Mouse (Mus musculus): ENCODE data around the gene Larp4b. TPM values are rescaled to one million over a fixed set of nuclear protein-coding genes. Genes with fewer than 3 reads are reported as not detected.

Gene Larp4b
- polyA plus RNA-seq, 1 experiment, result 15.7 TPM

GRCm38 (mm10) chr13:9198728-9199464 is 105.2 kb downstream of the Larp4b start:
- peaks cover under 1% of the 10 kb centered on the region; the same call in 1 of the 2 replicates for H3K9me3 ChIP-seq
- no peaks in the 10 kb centered on the region for H3K36me3 ChIP-seq (replicated peaks; ENCODE audit: low read length)
- H3K4me1 ChIP-seq, result peaks cover 7% of the 10 kb centered on the region
- no peak for TF ChIP-seq FLI1 (IDR thresholded peaks at IDR 0.05; ENCODE audit: low read length)
- no peak for TF ChIP-seq GATA1 (IDR thresholded peaks at IDR 0.05; ENCODE audit: borderline replicate concordance, low read length)
- peak overlapping the region; percentile 65 for H3K4me3 ChIP-seq (replicated peaks)
- H3K27me3 ChIP-seq (replicated peaks), result peaks cover 5% of the 10 kb centered on the region

- TF ChIP-seq GATA1 (IDR thresholded peaks at IDR 0.05; ENCODE audit: borderline replicate concordance, low read length) (no peak), FLI1 (IDR thresholded peaks at IDR 0.05; ENCODE audit: low read length) (no peak)
- H3K27me3 ChIP-seq (replicated peaks), result peaks cover 5% of the 10 kb centered on the region
- no peaks in the 10 kb centered on the region for H3K9me3 ChIP-seq
- H3K4me1 ChIP-seq, result peaks cover 7% of the 10 kb centered on the region
- peak overlapping the region; percentile 60 for H3K4me3 ChIP-seq (replicated peaks)
- H3K36me3 ChIP-seq (replicated peaks; ENCODE audit: low read length), result no peaks in the 10 kb centered on the region
These were observed 105.8 kb downstream of the Larp4b start for GRCm38 (mm10) chr13:9199465-9199844.

- no peak for TF ChIP-seq FLI1 (IDR thresholded peaks at IDR 0.05; ENCODE audit: low read length)
- TF ChIP-seq GATA1 (IDR thresholded peaks at IDR 0.05; ENCODE audit: borderline replicate concordance, low read length), result no peak
- H3K4me3 ChIP-seq (replicated peaks), result no peak overlapping the region
- no peaks in the 10 kb centered on the region for H3K4me1 ChIP-seq
- H3K36me3 ChIP-seq (replicated peaks; ENCODE audit: low read length), result no peaks in the 10 kb centered on the region
- H3K27me3 ChIP-seq (replicated peaks), result peaks cover 3% of the 10 kb centered on the region
- H3K9me3 ChIP-seq, result peaks cover 10% of the 10 kb centered on the region
These were observed 129.2 kb downstream of the Larp4b start for GRCm38 (mm10) chr13:9222761-9223405.

Other genes with a start within 250 kb of the Larp4b start
- 2.1 and 4.7 TPM in 2 replicates for gene Wdr37, start 222.0 kb upstream of the Larp4b start, polyA plus RNA-seq (2012; ENCODE audit: insufficient read depth, low replicate concordance)
- 5.3 and 21.0 TPM in 2 replicates for gene Idi1, start 208.4 kb upstream of the Larp4b start, polyA plus RNA-seq (2012; ENCODE audit: insufficient read depth, low replicate concordance)
- gene Gm9745, start 145.7 kb upstream of the Larp4b start, polyA plus RNA-seq (2012; ENCODE audit: insufficient read depth, low replicate concordance), result not detected in 2 replicates
- 0.09 and 0.75 TPM in 2 replicates for gene Idi2, start 141.0 kb upstream of the Larp4b start, polyA plus RNA-seq (2012; ENCODE audit: insufficient read depth, low replicate concordance)
- gene Gtpbp4, start 97.8 kb upstream of the Larp4b start, polyA plus RNA-seq (2012; ENCODE audit: insufficient read depth, low replicate concordance), result 2.9 TPM in 1 of 2 replicates, not detected in the other
- gene Dip2c, start 182.6 kb downstream of the Larp4b start, polyA plus RNA-seq (2012; ENCODE audit: insufficient read depth, low replicate concordance), result 0.15 TPM in 1 of 2 replicates, not detected in the other